Mouse (Mus musculus) liver, adult (tissue): Measurements from ENCODE around the gene Rfx2.

ENCODE experiments used
- GATA4 ChIP-seq: IDR thresholded peaks from 2 replicates; pipeline ENCODE4 v1.6.1; 2014; ENCODE audit warnings: mild to moderate bottlenecking, low read length; ENCODE audit not compliant: insufficient replicate concordance

Rfx2 gene

GRCm38 (mm10) chr17:56818067-56818636 lies 12.7 kb downstream of the Rfx2 start:
- no peak for TF ChIP-seq GATA4

GRCm38 (mm10) chr17:56815057-56815345 lies 15.8 kb downstream of the Rfx2 start:
- TF ChIP-seq GATA4: no peak

- no peak for TF ChIP-seq GATA4
Observed at GRCm38 (mm10) chr17:56814316-56815056, 16.3 kb downstream of the Rfx2 start.

DNA sequence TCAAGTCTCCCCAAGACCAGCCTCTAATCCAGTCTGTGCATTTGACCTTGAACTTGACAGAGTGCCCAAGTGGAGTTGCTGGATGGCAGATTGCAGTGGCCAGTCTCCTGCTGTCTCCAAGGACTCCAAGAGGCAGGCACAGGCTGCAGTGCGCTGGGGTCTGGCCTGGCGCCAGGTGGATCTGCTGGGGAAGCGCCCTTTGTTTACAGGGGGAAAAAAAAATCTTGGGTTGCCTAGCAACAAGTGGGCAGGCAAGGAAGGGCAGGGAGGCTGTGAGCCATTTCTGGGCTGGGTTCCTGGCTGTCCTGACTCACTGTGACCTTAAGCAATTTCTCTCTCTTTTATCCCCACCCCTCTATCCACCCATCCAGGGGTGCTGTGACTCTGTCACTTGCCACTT lies 20.6 kb downstream of the Rfx2 start:
- no peak for TF ChIP-seq GATA4

- no peak for TF ChIP-seq GATA4
Observed at GRCm38 (mm10) chr17:56808518-56808917, 22.3 kb downstream of the Rfx2 start.

GRCm38 (mm10) chr17:56805784-56806183 lies 25.0 kb downstream of the Rfx2 start:
- TF ChIP-seq GATA4: no peak

GRCm38 (mm10) chr17:56804952-56805351 lies 25.9 kb downstream of the Rfx2 start:
- no peak for TF ChIP-seq GATA4

- TF ChIP-seq GATA4: no peak
Observed at GRCm38 (mm10) chr17:56802065-56802464, 28.7 kb downstream of the Rfx2 start.

DNA sequence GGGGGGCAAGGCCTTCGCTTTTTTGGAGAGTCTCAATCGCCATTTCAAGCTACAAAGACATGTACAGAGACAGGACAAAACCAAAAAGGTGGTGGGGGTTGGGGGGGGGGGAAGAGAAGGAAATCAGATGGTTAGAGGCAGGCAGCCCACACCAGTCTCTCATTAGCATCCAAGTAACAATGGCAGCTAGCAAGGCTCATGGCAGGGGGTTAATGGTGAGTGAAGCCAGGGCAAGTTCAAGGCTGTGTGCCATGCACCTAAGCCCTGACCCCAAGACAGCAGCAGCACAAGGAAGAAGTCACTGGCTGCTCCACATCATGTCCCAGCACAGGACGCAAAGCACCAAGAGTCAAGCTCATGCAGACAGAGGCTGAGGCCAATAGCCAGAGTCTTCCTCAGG lies 31.5 kb downstream of the Rfx2 start:
- no peak for TF ChIP-seq GATA4

DNA sequence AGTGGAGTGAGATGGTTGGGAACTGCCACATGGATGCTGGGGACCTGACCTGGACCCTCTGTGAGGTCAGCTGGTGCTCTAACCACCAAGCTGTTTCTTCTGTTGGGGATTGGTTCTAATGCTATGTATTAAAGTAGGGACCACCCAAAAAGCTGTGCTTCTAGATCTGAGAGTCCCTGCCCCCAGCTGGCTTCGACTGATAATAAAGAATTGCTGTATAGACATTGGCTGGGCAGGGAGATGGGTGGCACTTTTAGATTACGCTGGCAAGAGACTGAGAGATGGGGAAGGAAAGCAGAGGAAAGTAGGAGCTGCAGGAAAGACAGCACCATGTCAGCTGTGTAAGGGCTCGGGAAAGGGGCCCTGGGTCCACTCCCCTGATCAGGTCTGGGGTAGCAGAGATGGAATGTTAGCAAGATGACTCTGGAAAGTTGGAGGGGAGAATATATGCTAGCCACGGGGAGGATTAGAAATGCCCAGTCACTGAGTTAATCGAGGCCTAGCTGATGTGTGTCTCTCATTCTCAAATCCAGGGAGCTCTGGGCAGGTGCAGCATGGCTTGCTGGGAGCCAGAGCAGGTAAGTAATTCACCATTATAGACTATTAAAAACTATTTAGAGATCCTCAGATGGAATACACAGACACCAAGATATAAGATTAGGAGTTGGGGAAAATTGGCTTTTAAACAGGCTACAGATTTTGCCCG lies 37.0 kb downstream of the Rfx2 start:
- no peak for TF ChIP-seq GATA4

GRCm38 (mm10) chr17:56792588-56792987 lies 38.2 kb downstream of the Rfx2 start:
- no peak for TF ChIP-seq GATA4

DNA sequence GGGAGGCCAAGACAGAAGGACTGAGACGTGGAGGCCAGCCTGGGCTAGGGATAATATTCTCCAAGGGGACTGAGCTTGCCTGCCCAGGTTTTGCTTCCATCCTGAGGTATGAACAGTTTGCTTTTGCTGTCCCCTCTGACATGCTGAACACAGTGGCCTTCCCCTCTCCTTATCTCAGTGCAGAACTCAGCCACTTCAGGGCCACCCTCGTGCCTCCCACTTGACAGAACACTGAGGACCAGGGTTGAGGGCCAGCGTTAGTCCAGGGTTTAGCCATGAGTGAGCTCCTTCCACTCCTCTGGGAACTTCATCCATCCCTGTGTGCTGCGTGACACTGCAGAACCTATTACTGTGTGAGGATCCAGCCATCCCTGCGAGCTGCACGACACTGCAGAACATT lies 41.5 kb downstream of the Rfx2 start:
- TF ChIP-seq GATA4: no peak

GRCm38 (mm10) chr17:56788886-56789285 lies 41.9 kb downstream of the Rfx2 start:
- no peak for TF ChIP-seq GATA4

DNA sequence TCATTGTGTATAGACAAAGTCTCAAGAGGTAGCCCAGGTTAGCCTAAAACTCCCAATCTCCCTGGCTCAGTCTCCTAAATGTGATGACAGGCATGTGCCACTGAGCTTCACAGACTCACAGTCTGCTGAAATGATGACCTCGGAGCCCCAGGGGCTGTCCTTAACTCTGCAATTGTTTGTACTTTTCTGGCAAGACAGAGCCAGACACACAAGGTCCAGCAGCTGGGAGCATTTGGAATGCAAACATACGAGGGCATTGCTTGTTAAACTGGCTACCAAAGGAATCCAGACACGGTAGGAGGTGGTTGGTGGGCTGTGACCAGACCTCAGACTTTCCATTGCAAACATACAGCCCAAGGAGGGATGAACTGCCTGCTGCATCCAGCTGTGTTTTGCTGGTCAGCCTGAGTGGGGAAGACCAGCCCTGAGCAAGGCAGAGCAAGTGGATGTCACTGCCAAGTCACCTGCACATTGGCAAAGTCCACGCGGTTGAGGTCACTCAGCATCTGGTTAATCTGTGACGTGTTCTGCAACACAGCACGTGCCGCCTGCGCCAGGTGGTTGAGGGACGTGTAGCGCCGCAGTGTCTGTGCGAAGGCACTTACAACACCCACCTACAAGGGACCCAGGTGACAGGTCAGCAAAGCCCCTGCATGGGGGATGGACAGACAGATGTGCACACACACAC lies 50.4 kb downstream of the Rfx2 start:
- TF ChIP-seq GATA4: no peak

- TF ChIP-seq GATA4: no peak
Observed at GRCm38 (mm10) chr17:56778779-56779362, 51.9 kb downstream of the Rfx2 start.

- TF ChIP-seq GATA4: no peak
Observed at GRCm38 (mm10) chr17:56777568-56777967, 53.2 kb downstream of the Rfx2 start.

DNA sequence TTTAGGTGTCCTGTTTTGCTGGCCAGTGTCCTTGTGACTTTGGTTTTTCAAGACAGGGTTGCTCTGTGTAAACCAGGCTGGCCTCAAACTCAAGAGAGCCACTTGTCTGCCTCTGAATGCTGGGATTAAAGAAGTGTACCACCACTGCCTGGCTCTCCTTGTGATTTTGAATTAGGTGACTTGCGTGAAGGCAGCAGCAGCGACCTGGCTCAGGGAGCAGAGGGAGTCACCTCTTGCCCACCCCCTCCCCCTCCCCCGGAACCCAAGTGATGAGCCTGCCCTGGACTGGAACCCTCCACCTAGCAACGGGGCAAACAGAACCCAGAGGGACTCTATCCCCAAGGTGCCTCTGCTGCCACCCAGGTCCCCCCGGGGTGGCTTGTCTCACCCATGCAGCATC lies 60.9 kb downstream of the Rfx2 start, which contains the start of gene Prr22:
Gene Prr22, plus strand, starts transcription at position 301 of the 400 bp plus-strand sequence.
- no peak for TF ChIP-seq GATA4
